Mouse (Mus musculus) G1E-ER4 (cell line): ENCODE results near the gene Bace2. TPM values are rescaled to one million over a fixed set of nuclear protein-coding genes. Genes with fewer than 3 reads are reported as not detected.

Source experiments
- GATA1 ChIP-seq: IDR thresholded peaks from one replicate; pipeline ENCODE4 v1.8.0; 2012; ENCODE audit warnings: low read length, inconsistent platforms
- polyA plus RNA-seq: library from polyadenylated mRNA; stranded (reverse); fragments of >175 nt; gene quantifications from 2 replicates; pipeline ENCODE4 v1.2.3, GENCODE M21; 2012

The Bace2 gene
- polyA plus RNA-seq, 1 experiment, result not detected

- no peak for TF ChIP-seq GATA1
These were observed 35.3 kb downstream of the Bace2 start for GRCm38 (mm10) chr16:97391701-97392384.

- TF ChIP-seq GATA1, result no peak
These were observed 39.9 kb downstream of the Bace2 start for GRCm38 (mm10) chr16:97396436-97396835.

- TF ChIP-seq GATA1, result no peak
These were observed 41.5 kb downstream of the Bace2 start for GRCm38 (mm10) chr16:97397945-97398531.

- no peak for TF ChIP-seq GATA1
These were observed 43.4 kb downstream of the Bace2 start for GRCm38 (mm10) chr16:97399991-97400390.

DNA sequence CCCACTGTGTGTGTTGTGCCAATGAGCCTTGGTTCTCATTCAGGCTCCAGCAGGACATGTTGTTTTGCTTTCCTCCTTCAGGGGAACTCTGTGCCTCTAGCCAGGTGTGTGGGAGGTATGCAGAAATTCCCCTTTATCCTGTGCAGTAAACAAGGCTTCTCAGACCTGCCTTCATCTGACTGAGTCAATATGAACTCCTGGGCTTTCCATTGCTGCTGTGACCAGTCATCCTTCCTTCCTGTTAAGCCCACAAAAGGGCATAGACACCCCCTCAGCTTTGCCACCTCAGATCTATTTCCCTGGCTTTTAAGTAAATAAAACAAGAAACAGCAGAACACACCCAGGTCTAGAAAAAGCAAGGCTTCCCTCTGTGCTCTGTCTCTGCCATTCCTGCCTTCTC is 45.2 kb downstream of the Bace2 start:
- TF ChIP-seq GATA1, result no peak

- no peak for TF ChIP-seq GATA1
These were observed 45.8 kb downstream of the Bace2 start for GRCm38 (mm10) chr16:97402213-97402785.

GRCm38 (mm10) chr16:97405476-97406012 is 49.0 kb downstream of the Bace2 start:
- no peak for TF ChIP-seq GATA1

DNA sequence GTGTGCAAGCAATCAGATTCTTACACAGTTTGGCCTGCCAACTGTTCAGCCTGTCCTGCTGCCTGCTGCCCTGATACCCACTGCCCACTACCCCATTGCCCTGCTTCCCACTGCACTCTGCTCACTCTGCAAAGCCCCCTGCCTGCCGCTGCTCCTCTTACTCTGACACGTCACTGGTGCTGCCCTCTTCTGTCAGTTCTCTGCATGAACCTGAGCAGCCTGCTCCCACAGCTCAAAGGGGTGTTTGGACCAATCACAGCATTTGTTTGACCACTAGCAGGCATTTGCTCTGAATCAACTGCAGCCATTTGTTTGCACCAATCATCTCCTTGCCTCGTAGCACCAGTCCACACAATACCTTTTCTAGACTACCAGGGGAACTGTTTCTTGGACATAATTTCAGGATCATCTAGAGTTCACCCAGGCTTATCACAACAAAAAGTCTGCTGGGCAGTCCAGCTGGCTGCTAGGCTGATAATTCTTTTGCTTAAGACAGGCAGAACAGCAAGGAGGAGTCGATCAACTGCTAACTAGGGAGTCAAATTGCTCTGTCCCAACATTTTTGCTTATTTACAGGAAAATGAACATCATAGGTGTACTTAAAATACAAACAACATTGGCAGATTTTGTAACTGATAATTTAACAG is 61.5 kb downstream of the Bace2 start:
- no peak for TF ChIP-seq GATA1

- TF ChIP-seq GATA1, result no peak
These were observed 62.4 kb downstream of the Bace2 start for GRCm38 (mm10) chr16:97418749-97419453.

GRCm38 (mm10) chr16:97421671-97422070 is 65.1 kb downstream of the Bace2 start:
- TF ChIP-seq GATA1, result no peak

DNA sequence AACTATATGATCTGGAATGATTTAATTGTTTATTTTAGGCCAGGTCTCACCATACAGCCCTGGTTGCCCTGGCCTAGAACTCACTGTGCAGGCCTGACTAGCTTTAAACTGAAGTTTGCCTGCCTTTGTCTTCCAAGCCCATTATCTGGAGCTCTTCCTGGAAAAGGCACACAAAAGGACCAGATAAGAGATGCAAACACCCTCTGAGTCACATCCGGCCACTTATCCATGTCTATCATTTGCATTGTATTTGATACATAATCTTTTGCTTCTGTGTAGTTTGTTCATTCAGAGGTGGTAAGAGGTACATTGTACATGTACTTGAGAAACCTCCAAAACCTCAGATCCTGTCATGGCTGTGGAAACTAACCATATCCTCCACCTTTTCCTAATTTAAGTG is 67.1 kb downstream of the Bace2 start:
- no peak for TF ChIP-seq GATA1

DNA sequence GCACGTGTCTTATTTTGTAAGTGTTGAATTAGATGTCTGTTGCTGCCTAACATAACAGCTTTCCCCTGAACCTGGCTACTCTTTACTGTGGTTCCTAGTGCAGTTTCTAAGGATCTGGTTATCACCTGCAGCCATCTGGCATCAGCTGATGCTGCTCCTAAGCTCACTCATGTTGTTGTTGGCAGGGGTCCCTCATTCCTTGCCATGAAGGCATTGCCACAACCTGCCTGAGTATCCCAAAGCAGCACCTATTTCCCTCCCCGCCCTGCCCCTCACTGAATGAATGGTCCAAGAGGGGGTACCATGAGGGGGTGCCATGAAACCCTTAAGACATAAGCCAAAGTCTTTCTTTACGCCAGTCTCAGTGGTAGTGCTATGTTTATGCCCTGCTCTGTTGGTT is 71.5 kb downstream of the Bace2 start:
- no peak for TF ChIP-seq GATA1

- TF ChIP-seq GATA1, result no peak
These were observed 73.5 kb downstream of the Bace2 start for GRCm38 (mm10) chr16:97430091-97430490.

DNA sequence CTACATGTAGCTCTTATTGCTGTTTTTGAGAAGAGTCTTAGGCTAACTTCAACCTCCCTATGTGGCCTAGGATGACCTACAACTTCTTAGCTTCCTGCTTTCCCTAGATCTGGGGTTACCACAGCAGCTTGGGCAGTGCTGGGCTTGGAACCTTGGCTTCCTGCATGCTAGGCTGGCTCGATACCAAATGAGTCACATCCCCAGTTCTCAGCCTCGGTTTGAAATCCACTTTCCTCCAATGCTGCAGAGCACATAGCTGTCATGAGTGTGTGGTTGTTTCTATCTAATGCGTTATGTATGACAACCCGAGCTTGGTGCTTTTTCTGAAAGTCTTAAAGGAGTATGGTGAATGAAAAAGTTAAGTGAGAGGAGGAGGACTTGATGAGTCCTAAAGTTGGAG is 74.8 kb downstream of the Bace2 start:
- no peak for TF ChIP-seq GATA1

GRCm38 (mm10) chr16:97434206-97434605 is 77.7 kb downstream of the Bace2 start:
- no peak for TF ChIP-seq GATA1
